Mouse (Mus musculus): ENCODE measurements around the gene Cav1.

Gene Cav1

DNA sequence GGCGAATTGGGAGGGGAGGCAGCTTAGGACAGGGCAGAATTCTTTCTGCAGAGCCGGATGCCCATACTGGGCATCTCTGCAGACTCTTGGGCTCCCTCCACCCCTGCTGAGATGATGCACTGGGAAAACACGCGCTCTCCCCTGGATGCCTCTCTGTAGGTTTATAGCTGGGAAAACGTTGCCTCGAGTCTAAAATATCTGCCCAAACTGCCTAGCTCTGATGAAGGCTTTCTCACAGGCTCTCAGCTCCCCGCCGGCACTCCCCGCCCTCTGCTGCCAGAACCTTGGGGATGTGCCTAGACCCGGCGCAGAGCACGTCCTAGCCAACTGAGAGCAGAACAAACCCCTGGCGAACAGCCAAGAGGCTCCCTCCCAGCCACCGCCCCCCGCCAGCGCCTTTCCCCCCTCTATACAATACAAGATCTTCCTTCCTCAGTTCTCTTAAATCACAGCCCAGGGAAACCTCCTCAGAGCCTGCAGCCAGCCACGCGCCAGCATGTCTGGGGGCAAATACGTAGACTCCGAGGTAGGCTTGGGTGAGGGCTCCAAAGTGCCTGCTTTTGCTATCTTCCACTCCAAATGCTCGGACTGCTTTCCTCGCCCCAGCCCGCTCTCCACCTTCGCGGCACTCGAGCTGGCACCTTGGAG, at the start of gene Cav1:
Cav1 (plus strand) TSS at position 382 of the 648 bp plus-strand sequence.
- DNase-seq (ENCODE audit: low spot score), result peak; percentile 84

DNA sequence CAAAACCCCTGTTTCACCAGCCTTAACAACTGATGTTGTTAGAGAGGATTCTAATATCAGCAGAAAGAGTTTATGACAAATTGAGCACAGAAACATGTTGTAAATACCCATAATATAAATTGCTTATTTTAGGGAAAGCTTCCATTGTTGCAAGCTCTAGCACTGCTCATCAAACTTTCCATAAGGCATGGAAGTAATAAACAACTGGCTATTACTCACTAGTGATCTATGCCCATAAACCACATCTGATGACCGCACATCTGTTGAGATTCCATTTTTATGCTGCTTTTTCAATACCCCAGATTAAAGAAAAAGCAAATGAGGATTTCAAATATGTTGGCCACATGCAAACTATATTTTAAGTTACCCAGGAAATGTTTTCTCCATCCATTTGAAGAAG, 48.0 kb upstream of the Cav1 start:
- DNase-seq (ENCODE audit: low spot score), result no peak

DNA sequence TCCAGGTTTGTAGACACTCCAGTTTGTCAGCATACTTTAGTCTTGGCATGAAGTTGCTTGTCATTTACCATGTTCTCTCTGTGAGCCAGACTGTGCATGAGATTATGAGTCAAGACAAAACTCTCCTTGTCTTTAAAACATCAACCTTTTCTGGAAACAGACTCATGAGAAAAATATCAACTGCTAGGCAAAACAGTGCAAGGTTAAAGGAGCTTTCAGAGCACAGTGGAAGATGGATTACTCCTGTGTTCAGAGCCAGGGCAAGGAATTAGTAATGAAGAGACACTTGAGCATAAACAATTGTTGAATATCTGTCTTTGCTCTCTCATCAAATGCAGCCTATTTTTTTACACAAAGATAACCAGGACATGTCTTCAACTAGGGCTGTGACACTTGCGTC, 47.2 kb upstream of the Cav1 start:
- no peak for DNase-seq (ENCODE audit: low spot score)

DNA sequence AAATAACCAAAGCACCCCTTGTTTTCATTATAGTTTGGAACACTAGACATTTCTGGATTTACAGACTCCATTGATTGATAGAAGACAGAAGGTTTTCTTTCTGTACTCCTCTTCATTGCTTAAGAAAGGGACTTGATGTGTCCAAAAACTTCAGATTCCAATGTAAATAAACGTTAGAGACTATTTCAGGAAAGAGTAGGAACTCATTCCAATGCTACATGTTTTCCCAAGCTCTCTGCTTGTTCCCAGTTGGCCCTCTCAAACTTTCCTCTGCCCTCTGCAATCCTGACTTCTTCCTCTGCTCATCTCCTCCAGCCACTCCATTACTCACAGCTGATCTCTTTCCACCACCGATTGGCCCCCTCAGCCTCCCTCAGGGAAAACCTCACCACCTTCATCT, 43.3 kb upstream of the Cav1 start:
- no peak for DNase-seq (ENCODE audit: low spot score)

DNA sequence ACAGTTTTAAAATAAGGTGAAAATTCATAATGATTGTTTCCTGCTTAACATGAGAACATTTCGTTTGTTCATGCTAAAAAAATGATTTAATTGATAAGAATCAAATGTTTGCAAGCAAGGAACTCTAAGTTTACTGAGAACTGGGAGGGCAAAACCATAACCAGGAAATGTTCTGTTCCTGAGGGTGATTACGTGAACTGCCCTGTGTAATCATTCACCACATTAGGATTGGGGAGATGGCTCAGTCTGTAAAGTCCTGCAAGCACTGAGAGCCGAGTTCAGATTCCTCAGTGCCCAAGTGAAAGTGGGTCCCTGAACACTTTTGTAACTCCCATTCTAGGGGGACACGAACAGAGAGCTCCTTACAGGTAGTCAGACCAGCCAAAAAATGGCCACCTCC, 41.1 kb upstream of the Cav1 start:
- DNase-seq (ENCODE audit: low spot score), result peak; percentile 6

DNA sequence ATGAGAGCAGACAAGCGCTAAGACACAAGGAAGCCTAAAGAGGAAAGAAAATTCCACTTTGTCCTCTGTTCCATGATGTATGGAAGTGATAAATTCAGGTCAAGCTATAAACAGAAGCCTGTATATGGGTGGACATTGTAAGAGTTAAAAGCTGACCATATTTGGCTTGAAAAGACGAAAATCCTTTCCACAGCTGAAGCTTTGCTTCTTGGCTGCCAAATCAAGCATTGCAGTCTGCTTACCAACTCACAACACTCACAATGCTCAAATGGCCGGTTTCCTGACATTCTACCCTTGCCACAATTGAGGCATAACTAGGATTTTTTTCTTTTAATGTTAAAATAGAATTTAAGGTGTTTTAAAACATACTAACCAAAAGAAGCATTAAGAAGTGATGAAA, 39.7 kb upstream of the Cav1 start:
- no peak for DNase-seq (ENCODE audit: low spot score)

DNA sequence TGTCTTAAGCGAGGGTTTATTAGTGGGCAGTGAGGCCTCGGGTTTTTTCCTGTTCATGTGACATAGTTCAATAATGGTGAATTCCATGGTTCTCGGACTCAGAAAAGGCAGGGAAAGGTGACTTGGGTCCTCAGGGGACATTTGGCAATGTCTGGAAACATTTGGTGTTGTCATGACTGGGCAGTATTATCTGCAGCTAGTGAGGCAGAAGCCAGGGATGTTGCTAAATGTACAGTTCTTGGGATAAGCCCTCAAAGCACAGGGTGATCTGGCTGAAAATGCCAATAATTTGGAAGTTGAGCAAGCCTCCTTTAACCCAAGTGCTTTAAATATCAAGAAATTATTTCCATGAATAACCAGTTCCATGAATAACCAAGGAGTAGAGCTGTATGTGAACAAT, 27.8 kb upstream of the Cav1 start:
- no peak for DNase-seq (ENCODE audit: low spot score)

DNA sequence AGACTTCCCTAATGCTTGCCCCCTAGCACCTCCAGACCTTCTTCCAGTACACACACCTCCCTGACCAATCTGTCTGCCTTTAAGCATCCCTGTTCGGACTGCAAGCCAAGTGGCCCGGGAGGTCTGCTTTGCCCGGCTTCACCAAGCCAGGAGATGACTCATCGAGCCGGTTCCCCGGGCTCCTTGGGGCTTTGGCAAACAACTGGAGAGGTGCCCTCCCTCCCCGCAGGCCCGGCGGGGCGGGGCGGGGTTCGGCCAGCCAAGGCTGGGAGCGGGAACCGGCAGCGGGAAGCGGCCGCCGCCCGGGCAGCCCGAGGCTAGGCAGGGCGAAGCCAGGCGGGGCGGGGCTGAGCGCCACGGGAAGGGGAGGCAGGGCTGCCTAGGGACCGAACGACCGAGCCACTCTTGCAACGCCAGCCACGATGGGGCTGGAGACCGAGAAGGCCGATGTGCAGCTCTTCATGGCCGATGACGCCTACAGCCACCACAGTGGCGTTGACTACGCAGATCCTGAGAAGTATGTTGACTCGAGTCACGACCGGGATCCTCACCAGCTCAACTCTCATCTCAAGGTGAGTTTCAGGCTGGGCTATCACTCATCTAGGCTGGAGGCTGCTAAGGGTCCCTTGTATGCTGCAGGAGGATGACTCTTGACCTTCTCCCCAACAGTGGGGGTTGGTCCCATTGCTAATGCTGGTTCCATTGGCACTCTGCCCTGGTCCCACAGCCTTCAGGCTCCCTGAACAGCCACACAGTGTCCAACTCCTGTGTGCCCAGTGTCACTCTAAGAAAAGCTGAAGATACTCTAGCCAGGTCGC, 25.0 kb upstream of the Cav1 start, which contains the start of gene Cav2:
Cav2 (plus strand) TSS at position 247 of the 818 bp plus-strand sequence.
- DNase-seq (ENCODE audit: low spot score), result peak; percentile 94

DNA sequence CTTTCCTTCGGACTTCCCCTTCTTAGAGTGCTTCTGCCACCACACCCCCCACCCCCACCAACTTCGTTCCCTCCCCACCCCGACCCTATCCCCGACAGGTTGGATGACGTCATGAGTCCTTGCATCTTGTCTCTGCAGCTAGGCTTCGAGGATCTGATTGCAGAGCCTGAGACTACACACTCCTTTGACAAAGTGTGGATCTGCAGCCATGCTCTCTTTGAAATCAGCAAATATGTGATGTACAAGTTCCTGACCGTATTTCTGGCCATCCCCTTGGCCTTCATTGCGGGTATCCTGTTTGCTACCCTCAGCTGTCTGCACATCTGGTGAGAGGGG, 24.4 kb upstream of the Cav1 start:
- no peak for DNase-seq (ENCODE audit: low spot score)

DNA sequence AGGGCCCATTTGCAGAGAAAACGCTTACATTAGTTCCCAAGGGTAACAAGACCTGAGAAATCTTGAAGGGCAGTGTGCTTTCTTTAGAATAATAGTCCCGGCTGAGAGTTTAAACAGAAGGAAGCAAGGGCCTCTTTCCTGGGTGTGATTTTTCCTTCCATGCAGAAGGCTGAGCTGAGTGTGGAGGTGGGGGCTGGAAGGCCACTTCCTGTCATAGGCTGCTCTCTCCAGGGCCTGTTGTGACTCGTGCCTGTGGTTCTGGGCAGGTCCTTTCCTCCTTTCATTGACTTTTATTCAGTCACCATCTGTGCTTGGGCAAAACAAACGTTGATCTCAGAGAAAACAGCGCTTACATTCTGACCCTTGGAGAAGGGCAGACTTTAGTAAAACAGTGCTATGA, 24.0 kb upstream of the Cav1 start:
- peak; percentile 72 for DNase-seq (ENCODE audit: low spot score)

DNA sequence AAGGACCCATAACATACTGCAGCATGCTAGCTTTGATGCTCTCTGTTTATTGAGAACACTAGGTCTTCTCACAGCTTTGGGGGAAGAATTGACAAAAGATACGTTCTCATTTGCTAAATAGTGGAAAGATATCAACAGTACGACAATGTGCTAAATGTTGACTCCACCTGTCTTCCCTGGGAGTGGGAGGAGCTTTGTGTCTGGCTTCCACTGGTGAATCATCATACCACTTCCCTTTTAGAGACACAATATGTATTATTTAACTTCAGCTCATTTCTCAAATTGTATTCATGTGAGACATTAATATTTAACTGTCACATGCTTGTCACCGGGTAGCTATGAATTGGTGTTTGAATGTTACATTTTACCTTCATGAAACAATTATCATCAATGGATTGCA, 22.3 kb upstream of the Cav1 start:
- DNase-seq (ENCODE audit: low spot score), result no peak

DNA sequence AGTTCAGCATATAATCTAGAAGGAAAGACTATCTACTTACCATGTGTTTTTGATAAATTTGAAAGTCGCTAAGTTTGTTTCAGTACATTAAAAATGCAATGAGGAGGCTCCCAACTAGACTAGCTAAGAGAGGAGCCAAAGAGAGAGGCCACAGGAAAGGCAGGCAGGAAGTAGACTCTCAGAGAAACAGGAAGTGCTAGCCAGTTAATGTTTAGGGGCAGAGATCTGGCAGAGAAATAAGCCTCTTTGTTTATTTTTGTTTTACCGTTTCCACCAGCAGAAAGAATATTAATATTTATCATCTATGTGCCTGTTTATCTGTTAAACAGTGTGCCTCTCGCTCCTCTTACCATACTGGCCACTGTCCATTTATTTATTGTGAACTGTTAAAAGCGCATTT, 19.8 kb upstream of the Cav1 start:
- DNase-seq (ENCODE audit: low spot score), result no peak

DNA sequence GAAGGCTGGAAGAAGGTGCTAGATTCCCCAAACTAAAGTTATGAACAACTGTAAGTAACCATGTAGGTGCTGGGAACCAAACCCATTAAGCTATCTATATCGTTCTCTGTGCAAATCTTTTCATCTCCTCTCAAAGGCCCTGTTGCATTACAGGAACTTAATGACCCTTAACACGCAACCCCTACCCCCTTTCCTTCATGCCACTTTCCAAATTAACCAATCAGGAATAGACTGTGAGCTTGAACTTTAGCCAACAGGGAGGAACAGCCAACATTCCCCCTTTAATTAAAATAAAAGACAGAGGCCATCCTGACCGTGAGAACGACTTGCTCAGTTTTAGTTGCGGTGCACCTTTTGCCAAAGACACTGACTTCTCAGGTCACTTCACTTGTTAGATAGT, 11.0 kb upstream of the Cav1 start:
- DNase-seq (ENCODE audit: low spot score), result no peak

DNA sequence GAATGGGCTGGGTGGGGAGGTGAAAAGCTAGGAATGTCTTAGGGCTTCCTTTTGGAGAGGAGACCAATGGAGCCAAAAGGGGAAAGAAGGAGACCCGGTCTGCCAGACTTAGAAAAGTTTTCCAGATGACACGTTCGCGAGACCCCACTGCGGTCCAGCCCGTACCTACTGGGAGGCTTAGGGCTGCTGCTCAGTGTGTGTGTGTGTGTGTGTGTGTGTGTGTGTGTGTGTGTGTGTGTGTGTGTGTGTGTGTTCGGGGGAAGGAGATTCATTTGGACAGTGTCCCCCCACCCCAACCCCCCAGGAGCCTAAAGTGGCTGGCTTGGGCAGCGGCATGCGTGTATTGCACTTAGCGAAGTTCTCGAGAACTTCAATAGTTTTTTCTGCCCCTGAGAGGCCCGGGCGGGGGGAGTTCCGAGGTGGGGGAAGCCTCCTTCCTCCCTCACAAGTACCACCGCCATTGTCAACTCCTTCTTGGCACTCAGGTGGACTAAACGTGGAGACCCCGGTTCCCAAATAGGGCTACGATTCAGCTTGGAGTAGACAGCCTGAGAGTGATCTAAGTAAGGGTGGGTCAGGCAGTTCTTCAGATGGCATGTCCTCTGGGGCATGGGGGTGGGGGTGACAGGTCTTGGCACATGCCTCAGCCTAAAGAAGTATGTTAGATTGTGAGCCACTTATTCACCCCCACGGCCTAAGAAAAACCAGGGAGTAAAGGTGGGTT, 629 bp downstream of the Cav1 start:
- DNase-seq (ENCODE audit: low spot score), result peak; percentile 36

DNA sequence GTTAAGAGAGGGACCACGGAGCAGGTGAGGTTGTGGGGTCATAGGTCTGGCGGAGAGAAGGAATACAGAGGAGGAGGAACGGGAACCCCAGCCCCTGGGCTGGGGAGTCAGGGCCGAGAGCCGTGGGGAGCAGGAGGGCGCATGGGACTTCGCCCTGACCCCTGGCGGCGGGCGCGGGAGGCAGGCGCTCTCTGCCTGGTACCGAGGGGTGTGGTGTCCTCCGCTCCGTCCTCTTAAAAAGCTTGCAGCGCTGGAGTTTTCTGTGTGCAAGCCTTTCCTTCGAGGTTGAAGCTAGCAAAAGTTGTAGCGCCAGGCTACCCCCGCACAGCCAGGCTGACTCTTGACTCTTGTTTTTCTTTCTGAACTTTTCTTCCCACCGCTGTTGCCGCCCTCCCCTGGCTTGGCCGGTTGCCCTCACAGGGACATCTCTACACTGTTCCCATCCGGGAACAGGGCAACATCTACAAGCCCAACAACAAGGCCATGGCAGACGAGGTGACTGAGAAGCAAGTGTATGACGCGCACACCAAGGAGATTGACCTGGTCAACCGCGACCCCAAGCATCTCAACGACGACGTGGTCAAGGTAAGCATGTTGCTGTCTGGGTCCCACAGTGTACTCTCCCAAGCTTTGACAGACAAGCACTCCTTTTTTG, 1.5 kb downstream of the Cav1 start:
- DNase-seq (ENCODE audit: low spot score), result peak; percentile 86

DNA sequence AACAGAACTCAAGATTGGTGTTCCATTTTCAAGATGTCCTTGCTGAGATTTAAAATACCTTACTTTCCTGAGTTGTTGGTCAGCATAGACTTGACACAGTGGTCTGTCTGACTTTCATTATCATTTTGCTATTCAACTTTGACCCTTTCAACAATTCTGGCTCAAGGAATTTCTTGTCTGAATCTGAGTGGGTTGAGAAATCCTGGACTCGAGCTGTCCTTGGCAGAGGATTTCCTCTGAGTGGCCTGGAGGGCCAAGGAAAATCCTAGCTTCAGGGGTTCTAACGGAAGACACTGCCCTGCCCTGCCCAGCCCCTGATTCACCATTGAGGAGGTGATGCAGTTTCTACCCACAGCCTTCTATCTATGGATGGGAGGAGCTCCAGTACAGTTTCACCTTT, 2.5 kb downstream of the Cav1 start:
- no peak for DNase-seq (ENCODE audit: low spot score)

DNA sequence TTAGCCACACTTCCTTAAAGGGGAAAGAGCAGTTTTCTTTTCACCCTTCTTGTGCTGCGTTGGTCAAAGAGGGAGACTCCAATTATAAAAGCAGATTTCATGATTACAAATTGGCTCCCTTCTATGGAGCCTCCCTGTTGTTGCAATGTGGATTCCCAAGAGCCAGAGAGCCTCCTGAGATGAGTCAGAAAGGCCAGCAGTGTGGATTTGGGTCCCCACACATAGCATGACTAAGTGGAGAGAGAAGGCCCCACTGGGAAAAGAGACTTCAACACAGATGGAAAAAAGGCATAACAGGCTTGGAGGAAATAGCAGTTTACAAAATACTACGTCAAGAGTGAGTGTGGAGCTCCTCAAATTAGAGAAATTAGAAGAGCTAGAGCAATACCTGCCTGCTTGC, 3.1 kb downstream of the Cav1 start:
- no peak for DNase-seq (ENCODE audit: low spot score)

DNA sequence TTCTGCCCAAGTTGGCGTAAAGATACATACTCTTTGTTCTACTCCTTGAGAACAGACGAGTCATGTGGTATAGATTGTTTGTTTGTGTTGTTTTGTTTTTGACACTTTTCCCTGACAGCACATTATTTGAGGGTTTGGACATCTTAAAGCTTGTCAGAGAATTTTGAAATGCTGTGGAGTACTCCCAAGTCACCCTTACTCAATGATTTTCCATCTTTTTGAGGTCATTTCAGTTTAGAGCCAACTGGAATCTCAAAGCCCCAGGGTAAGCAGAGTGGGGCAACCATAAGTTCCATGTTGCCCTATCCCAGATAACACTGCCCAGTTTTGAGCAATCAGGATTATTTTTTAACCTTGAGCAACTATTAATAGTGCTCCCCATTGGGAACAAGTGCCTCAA, 8.1 kb downstream of the Cav1 start:
- DNase-seq (ENCODE audit: low spot score), result no peak

DNA sequence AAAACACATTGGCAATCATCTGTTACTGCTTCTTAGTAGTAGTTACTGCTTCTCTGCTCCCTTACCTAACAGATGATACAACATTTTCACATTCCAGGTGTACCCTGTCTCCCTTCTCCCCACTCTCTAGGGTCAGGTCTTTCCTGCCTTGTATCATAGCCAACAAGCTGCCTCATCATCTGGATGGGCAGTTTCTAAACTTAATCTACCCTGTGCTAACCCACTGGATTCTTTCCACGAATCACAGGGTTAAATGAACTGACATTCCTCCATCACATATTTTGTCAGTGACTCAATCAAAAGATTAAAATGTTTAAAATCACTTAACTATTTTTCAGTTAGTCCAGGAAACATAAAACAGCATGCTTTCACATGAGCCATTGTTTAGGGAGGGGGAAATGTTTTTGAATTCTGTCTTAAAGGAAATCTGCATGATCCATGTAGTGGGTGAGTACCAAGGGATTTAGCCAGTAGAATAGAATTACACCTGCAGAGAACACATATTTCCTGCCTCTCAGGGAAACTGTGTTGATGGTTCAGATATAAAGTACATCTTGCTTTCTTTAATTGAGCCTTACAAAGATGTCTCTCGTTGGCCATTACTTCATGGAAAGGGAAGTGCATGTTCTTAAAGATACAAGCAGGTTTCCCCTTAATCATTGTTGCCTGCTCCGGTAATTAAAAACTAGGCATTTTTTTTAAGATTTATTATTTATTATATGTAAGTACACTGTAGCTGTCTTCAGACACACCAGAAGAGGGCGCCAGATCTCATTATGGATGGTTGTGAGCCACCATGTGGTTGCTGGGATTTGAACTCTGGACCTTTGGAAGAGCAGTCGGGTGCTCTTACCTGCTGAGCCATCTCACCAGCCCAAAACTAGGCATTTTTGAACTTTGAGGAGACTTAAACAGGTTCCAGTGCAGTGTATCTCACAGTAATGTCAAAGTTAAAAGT, 8.8 kb downstream of the Cav1 start:
- no peak for DNase-seq (ENCODE audit: low spot score)

DNA sequence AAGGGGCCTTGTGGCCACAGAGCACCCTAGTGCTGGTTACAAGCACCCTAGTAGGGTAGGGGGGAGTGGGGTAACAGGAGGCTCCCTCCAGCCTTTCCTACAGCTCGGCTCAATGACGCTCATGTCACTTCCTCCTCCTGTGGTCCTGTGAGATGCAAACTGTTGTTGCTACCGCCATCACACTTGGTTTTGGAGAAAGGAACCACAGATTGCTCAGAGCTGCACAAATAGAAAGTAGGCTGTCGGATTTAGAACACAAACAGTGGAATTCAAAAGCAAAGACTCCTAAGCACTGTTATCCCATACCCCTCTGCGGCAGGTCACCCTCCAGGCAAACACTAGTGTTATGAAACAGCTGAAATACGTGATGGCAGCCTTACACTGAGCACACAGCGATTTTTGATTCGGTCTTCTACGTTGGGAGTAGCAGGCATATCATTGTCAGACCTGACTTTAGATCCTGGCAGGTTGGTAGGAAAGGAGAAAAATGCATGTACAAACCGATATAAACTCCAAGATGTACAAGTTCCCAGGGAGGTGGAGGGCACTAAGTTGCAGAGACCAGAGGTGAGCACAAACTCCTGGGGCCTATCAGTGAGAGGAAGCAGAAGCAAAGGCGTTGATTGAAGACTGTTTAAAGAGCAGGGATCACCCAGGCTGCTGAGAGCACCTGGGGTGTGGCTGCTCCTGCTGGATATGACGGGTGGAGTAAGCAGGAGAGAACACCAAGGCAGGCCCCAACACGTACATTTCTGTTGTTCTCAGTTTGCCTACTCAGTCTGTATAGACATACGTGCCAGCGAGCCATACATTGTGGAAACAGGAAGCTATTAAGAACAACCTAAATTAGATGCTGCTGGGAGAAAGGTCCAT, 10.4 kb downstream of the Cav1 start:
- peak; percentile 37 for DNase-seq (ENCODE audit: low spot score)

DNA sequence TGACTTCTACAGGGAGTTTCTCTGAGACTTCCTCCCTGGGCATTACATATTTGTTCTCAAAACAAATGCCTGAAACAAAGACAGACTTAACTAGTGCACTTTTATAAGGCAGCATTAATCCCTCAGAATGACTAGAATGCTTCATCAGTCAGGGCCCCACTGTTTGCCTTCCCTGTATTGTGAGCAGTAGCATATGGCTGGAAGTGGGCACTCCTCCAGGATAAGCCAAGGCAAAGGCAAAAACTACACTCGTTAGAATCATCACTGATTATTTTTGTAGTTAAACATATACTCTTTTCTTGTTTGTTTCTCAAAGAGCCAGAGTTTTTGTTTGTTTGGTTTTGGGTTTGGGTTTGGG, 11.0 kb downstream of the Cav1 start:
- no peak for DNase-seq (ENCODE audit: low spot score)

Measured in urinary bladder, postnatal 14 days (tissue).